Mouse (Mus musculus): ENCODE data around the gene Stard5.

Gene Stard5

GRCm38 (mm10) chr7:83633856-83634255, 2.1 kb downstream of the Stard5 start:
- no peak for DNase-seq (ENCODE audit: low spot score)

GRCm38 (mm10) chr7:83635726-83636125, 4.0 kb downstream of the Stard5 start:
- no peak for DNase-seq (ENCODE audit: low spot score)

GRCm38 (mm10) chr7:83636425-83636824, 4.7 kb downstream of the Stard5 start:
- DNase-seq (ENCODE audit: low spot score) = no peak

- DNase-seq (ENCODE audit: low spot score) = no peak
Measured at GRCm38 (mm10) chr7:83637781-83638583, 6.2 kb downstream of the Stard5 start.

- no peak for DNase-seq (ENCODE audit: low spot score)
Measured at GRCm38 (mm10) chr7:83639084-83639483, 7.3 kb downstream of the Stard5 start.

- DNase-seq (ENCODE audit: low spot score) = no peak
Measured at GRCm38 (mm10) chr7:83640581-83640980, 8.8 kb downstream of the Stard5 start.

GRCm38 (mm10) chr7:83641163-83641562, 9.4 kb downstream of the Stard5 start:
- no peak for DNase-seq (ENCODE audit: low spot score)

GRCm38 (mm10) chr7:83643581-83643980, 11.8 kb downstream of the Stard5 start:
- no peak for DNase-seq (ENCODE audit: low spot score)

GRCm38 (mm10) chr7:83644761-83645160, 13.0 kb downstream of the Stard5 start:
- no peak for DNase-seq (ENCODE audit: low spot score)

GRCm38 (mm10) chr7:83645476-83645875, 13.7 kb downstream of the Stard5 start:
- DNase-seq (ENCODE audit: low spot score) = no peak

GRCm38 (mm10) chr7:83648807-83649206, 17.0 kb downstream of the Stard5 start:
- DNase-seq (ENCODE audit: low spot score) = no peak

GRCm38 (mm10) chr7:83650638-83651037, 18.9 kb downstream of the Stard5 start:
- DNase-seq (ENCODE audit: low spot score) = no peak

GRCm38 (mm10) chr7:83652498-83652897, 20.7 kb downstream of the Stard5 start:
- DNase-seq (ENCODE audit: low spot score) = no peak

GRCm38 (mm10) chr7:83653605-83654051, 21.9 kb downstream of the Stard5 start:
- DNase-seq (ENCODE audit: low spot score) = no peak

- no peak for DNase-seq (ENCODE audit: low spot score)
Measured at GRCm38 (mm10) chr7:83654196-83654595, 22.4 kb downstream of the Stard5 start.

- DNase-seq (ENCODE audit: low spot score) = no peak
Measured at GRCm38 (mm10) chr7:83654938-83655630, 23.3 kb downstream of the Stard5 start.

- no peak for DNase-seq (ENCODE audit: low spot score)
Measured at GRCm38 (mm10) chr7:83658716-83659115, 27.0 kb downstream of the Stard5 start.

- no peak for DNase-seq (ENCODE audit: low spot score)
Measured at GRCm38 (mm10) chr7:83659159-83660065, 27.7 kb downstream of the Stard5 start.

- DNase-seq (ENCODE audit: low spot score) = no peak
Measured at GRCm38 (mm10) chr7:83660273-83660691, 28.5 kb downstream of the Stard5 start.

- DNase-seq (ENCODE audit: low spot score) = no peak
Measured at GRCm38 (mm10) chr7:83661031-83661430, 29.3 kb downstream of the Stard5 start.

- no peak for DNase-seq (ENCODE audit: low spot score)
Measured at GRCm38 (mm10) chr7:83661763-83662162, 30.0 kb downstream of the Stard5 start.

GRCm38 (mm10) chr7:83662711-83663375, 31.1 kb downstream of the Stard5 start:
- no peak for DNase-seq (ENCODE audit: low spot score)
